Mouse (Mus musculus): ENCODE measurements around the gene Gfer. TPM values are rescaled to one million over a fixed set of nuclear protein-coding genes. Genes with fewer than 3 reads are reported as not detected.

Gfer gene
- 37.0 and 40.1 TPM in 2 replicates for polyA plus RNA-seq (2014; fragmentation: Nextera tagmentation; extraction: Ambion mirVana)

GRCm38 (mm10) chr17:24696011-24696697 is at the start of gene Gfer, which contains the start of gene Noxo1:
Gene Gfer, minus strand, starts transcription at chr17:24696156.
Gene Noxo1, plus strand, starts transcription at chr17:24696234.
- WGBS = under 1% methylated on average over 56 of the region's 76 CpGs
- peaks cover 17% of the 10 kb centered on the region for H3K36me3 ChIP-seq (ENCODE audit: control insufficient read depth, insufficient read depth, low read length)
- peak within 1 kb of the TSS; percentile 81 for H3K9ac ChIP-seq (replicated peaks; ENCODE audit: low read depth, low read length)
- H3K27me3 ChIP-seq (ENCODE audit: control insufficient read depth, insufficient read depth, low read length) = no peaks in the 10 kb centered on the region
- peak within 1 kb of the TSS; percentile 68 for H3K4me2 ChIP-seq (ENCODE audit: low read depth, low read length)
- H3K9me3 ChIP-seq (ENCODE audit: control insufficient read depth, low read length) = no peaks in the 10 kb centered on the region
- H3K4me1 ChIP-seq (ENCODE audit: control insufficient read depth, insufficient read depth, low read length) = peaks cover 11% of the 10 kb centered on the region; the same call in 1 of the 2 replicates
- ATAC-seq (ENCODE audit: low read depth) = peak; percentile 89
- H3K4me3 ChIP-seq (ENCODE audit: low read depth, low read length) = peak within 1 kb of the TSS; percentile 75
- H3K27ac ChIP-seq (ENCODE audit: low read depth, low read length) = peak within 1 kb of the TSS; percentile 78

GRCm38 (mm10) chr17:24744381-24744780 is 48.4 kb upstream of the Gfer start:
- Histone ChIP-seq H3K27me3 (ENCODE audit: control insufficient read depth, insufficient read depth, low read length) (no peaks in the 10 kb centered on the region), H3K27ac (ENCODE audit: low read depth, low read length) (no peak overlapping the region), H3K9ac (replicated peaks; ENCODE audit: low read depth, low read length) (no peak overlapping the region), H3K9me3 (ENCODE audit: control insufficient read depth, low read length) (no peaks in the 10 kb centered on the region), H3K36me3 (ENCODE audit: control insufficient read depth, insufficient read depth, low read length) (no peaks in the 10 kb centered on the region), H3K4me1 (ENCODE audit: control insufficient read depth, insufficient read depth, low read length) (no peaks in the 10 kb centered on the region), H3K4me2 (ENCODE audit: low read depth, low read length) (no peak overlapping the region), H3K4me3 (ENCODE audit: low read depth, low read length) (no peak overlapping the region)
- ATAC-seq (ENCODE audit: low read depth) = no peak
- 78% methylated on average over 3 of the region's 3 CpGs for WGBS

- 72% methylated on average over 5 of the region's 5 CpGs for WGBS
- Histone ChIP-seq H3K4me3 (ENCODE audit: low read depth, low read length) (no peak overlapping the region), H3K9ac (replicated peaks; ENCODE audit: low read depth, low read length) (no peak overlapping the region), H3K27me3 (ENCODE audit: control insufficient read depth, insufficient read depth, low read length) (no peaks in the 10 kb centered on the region), H3K36me3 (ENCODE audit: control insufficient read depth, insufficient read depth, low read length) (no peaks in the 10 kb centered on the region), H3K4me1 (ENCODE audit: control insufficient read depth, insufficient read depth, low read length) (no peaks in the 10 kb centered on the region), H3K9me3 (ENCODE audit: control insufficient read depth, low read length) (no peaks in the 10 kb centered on the region), H3K27ac (ENCODE audit: low read depth, low read length) (no peak overlapping the region), H3K4me2 (ENCODE audit: low read depth, low read length) (no peak overlapping the region)
- ATAC-seq (ENCODE audit: low read depth) = no peak
These were observed 47.9 kb upstream of the Gfer start for GRCm38 (mm10) chr17:24743896-24744295.

- Histone ChIP-seq H3K4me1 (ENCODE audit: control insufficient read depth, insufficient read depth, low read length) (no peaks in the 10 kb centered on the region), H3K4me3 (ENCODE audit: low read depth, low read length) (no peak overlapping the region), H3K36me3 (ENCODE audit: control insufficient read depth, insufficient read depth, low read length) (no peaks in the 10 kb centered on the region), H3K27ac (ENCODE audit: low read depth, low read length) (no peak overlapping the region), H3K4me2 (ENCODE audit: low read depth, low read length) (no peak overlapping the region), H3K9me3 (ENCODE audit: control insufficient read depth, low read length) (no peaks in the 10 kb centered on the region), H3K27me3 (ENCODE audit: control insufficient read depth, insufficient read depth, low read length) (no peaks in the 10 kb centered on the region), H3K9ac (replicated peaks; ENCODE audit: low read depth, low read length) (no peak overlapping the region)
- 82% methylated on average over 8 of the region's 8 CpGs for WGBS
- no peak for ATAC-seq (ENCODE audit: low read depth)
These were observed 46.4 kb upstream of the Gfer start for GRCm38 (mm10) chr17:24742307-24742706.

- no peak overlapping the region for H3K4me2 ChIP-seq (ENCODE audit: low read depth, low read length)
- peaks cover 5% of the 10 kb centered on the region; the same call in 1 of the 2 replicates for H3K4me1 ChIP-seq (ENCODE audit: control insufficient read depth, insufficient read depth, low read length)
- WGBS = 83% methylated on average over 8 of the region's 8 CpGs
- H3K36me3 ChIP-seq (ENCODE audit: control insufficient read depth, insufficient read depth, low read length) = no peaks in the 10 kb centered on the region
- no peak overlapping the region for H3K4me3 ChIP-seq (ENCODE audit: low read depth, low read length)
- no peaks in the 10 kb centered on the region for H3K27me3 ChIP-seq (ENCODE audit: control insufficient read depth, insufficient read depth, low read length)
- no peak overlapping the region for H3K9ac ChIP-seq (replicated peaks; ENCODE audit: low read depth, low read length)
- H3K9me3 ChIP-seq (ENCODE audit: control insufficient read depth, low read length) = no peaks in the 10 kb centered on the region
- no peak overlapping the region for H3K27ac ChIP-seq (ENCODE audit: low read depth, low read length)
- no peak for ATAC-seq (ENCODE audit: low read depth)
These were observed 44.0 kb upstream of the Gfer start for GRCm38 (mm10) chr17:24739926-24740325.

GRCm38 (mm10) chr17:24738238-24738637 is 42.3 kb upstream of the Gfer start:
- Histone ChIP-seq H3K4me1 (ENCODE audit: control insufficient read depth, insufficient read depth, low read length) (peaks cover 5% of the 10 kb centered on the region; the same call in 1 of the 2 replicates), H3K4me2 (ENCODE audit: low read depth, low read length) (no peak overlapping the region), H3K27ac (ENCODE audit: low read depth, low read length) (no peak overlapping the region), H3K9me3 (ENCODE audit: control insufficient read depth, low read length) (no peaks in the 10 kb centered on the region), H3K36me3 (ENCODE audit: control insufficient read depth, insufficient read depth, low read length) (no peaks in the 10 kb centered on the region), H3K9ac (replicated peaks; ENCODE audit: low read depth, low read length) (no peak overlapping the region), H3K27me3 (ENCODE audit: control insufficient read depth, insufficient read depth, low read length) (no peaks in the 10 kb centered on the region), H3K4me3 (ENCODE audit: low read depth, low read length) (no peak overlapping the region)
- no peak for ATAC-seq (ENCODE audit: low read depth)
- 85% methylated on average over 4 of the region's 4 CpGs for WGBS

GRCm38 (mm10) chr17:24737135-24737810 is 41.3 kb upstream of the Gfer start:
- Histone ChIP-seq H3K9ac (replicated peaks; ENCODE audit: low read depth, low read length) (no peak overlapping the region), H3K4me3 (ENCODE audit: low read depth, low read length) (peak overlapping the region; percentile 41), H3K27ac (ENCODE audit: low read depth, low read length) (no peak overlapping the region), H3K9me3 (ENCODE audit: control insufficient read depth, low read length) (no peaks in the 10 kb centered on the region), H3K27me3 (ENCODE audit: control insufficient read depth, insufficient read depth, low read length) (no peaks in the 10 kb centered on the region), H3K4me1 (ENCODE audit: control insufficient read depth, insufficient read depth, low read length) (peaks cover 5% of the 10 kb centered on the region; the same call in 1 of the 2 replicates), H3K4me2 (ENCODE audit: low read depth, low read length) (peak overlapping the region; percentile 47), H3K36me3 (ENCODE audit: control insufficient read depth, insufficient read depth, low read length) (no peaks in the 10 kb centered on the region)
- ATAC-seq (ENCODE audit: low read depth) = no peak
- 25% methylated on average over 8 of the region's 8 CpGs for WGBS

GRCm38 (mm10) chr17:24736330-24737051 is 40.5 kb upstream of the Gfer start, which contains the start of gene Msrb1:
Gene Msrb1, plus strand, starts transcription at chr17:24736642.
- Histone ChIP-seq H3K4me3 (ENCODE audit: low read depth, low read length) (peak within 1 kb of the TSS; percentile 41), H3K4me2 (ENCODE audit: low read depth, low read length) (peak within 1 kb of the TSS; percentile 47), H3K27me3 (ENCODE audit: control insufficient read depth, insufficient read depth, low read length) (no peaks in the 10 kb centered on the region), H3K4me1 (ENCODE audit: control insufficient read depth, insufficient read depth, low read length) (peaks cover 5% of the 10 kb centered on the region; the same call in 1 of the 2 replicates), H3K9me3 (ENCODE audit: control insufficient read depth, low read length) (no peaks in the 10 kb centered on the region), H3K36me3 (ENCODE audit: control insufficient read depth, insufficient read depth, low read length) (no peaks in the 10 kb centered on the region), H3K9ac (replicated peaks; ENCODE audit: low read depth, low read length) (peak within 1 kb of the TSS; percentile 41; the same call in 1 of the 2 replicates), H3K27ac (ENCODE audit: low read depth, low read length) (peak within 1 kb of the TSS; percentile 60; the same call in 1 of the 2 replicates)
- peak; percentile 95 for ATAC-seq (ENCODE audit: low read depth)
- WGBS = 2% methylated on average over 29 of the region's 29 CpGs

All from neural tube, embryonic 14.5 days (tissue).